17 mouse cellular contexts compared by ENCODE assay signal in the genomic region with DNA sequence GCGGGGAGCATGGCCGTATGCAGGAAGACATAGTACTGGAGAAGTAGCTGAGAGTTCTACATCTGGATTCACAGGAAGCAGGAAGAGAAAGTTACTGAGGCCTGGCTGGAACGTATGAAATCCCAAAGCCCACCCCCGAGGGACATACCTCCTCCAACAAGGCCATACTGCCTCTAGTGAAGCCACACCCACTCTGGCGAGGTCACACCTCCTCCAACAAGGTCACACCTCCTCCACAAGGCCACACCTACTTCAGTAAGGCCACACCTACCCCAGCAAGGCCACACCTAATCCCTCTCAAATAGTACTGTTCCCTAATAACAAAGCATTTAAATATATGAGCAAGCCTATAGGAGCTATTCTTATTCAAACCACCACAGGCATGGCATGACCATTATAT. TPM values are rescaled to one million over a fixed set of nuclear protein-coding genes. Genes with fewer than 3 reads are reported as not detected.
DNase-seq lines count a peak whose midpoint lies in the region; ATAC-seq and TF ChIP-seq lines count a peak whose summit lies in the region.
"Had no signal": no experiment of that assay in that cellular context is flagged by ENCODE, and none has a peak within 500 bp of the region (broad histone marks: within the 10 kb centered on the region; RNA-seq: fewer than 3 reads in every experiment).

No protein-coding gene starts in this region.

- H3K4me3 ChIP-seq in liver, embryonic 13.5 days (replicated peaks) = no peak overlapping the region
- no peak overlapping the region for H3K4me3 ChIP-seq in liver, embryonic 12.5 days
- H3K4me3 ChIP-seq in ES-E14 (ENCODE audit: insufficient read depth in 1 of 2, low read depth in 1 of 2, low read length in 2 of 2, poor library complexity in 1 of 2, severe bottlenecking in 1 of 2) = no peak overlapping the region
- H3K4me3 ChIP-seq in hindbrain, embryonic 16.5 days (ENCODE audit: low read length) = no peak overlapping the region
- H3K4me3 ChIP-seq: embryonic facial prominence, embryonic 13.5 days; forebrain, embryonic 15.5 days; kidney, embryonic 15.5 days; limb, embryonic 13.5 days; midbrain, embryonic 12.5 days; neural tube, embryonic 13.5 days had no signal

- DNase-seq in liver, embryonic 13.5 days = peak; percentile 4
- DNase-seq in CD4-positive helper T cell, adult 2 months (ENCODE audit: low read depth, low spot score) = peak; percentile 41
- DNase-seq in ES-E14 (ENCODE audit: low read depth, low spot score) = peak; percentile 41
- no peak for DNase-seq in left cerebral cortex, postnatal 25 days (ENCODE audit: low spot score in 2 of 2)
- DNase-seq: cerebellum, adult 2 months; right cerebral cortex, adult 18-20 months had no signal

- no peaks in the 10 kb centered on the region for H3K9me3 ChIP-seq in liver, embryonic 13.5 days (replicated peaks)
- no peaks in the 10 kb centered on the region for H3K9me3 ChIP-seq in liver, embryonic 12.5 days (replicated peaks)
- no peaks in the 10 kb centered on the region for H3K9me3 ChIP-seq in ES-E14 (ENCODE audit: control insufficient read depth, insufficient read depth, low read depth, low read length)
- no peaks in the 10 kb centered on the region for H3K9me3 ChIP-seq in hindbrain, embryonic 16.5 days (ENCODE audit: control insufficient read depth, low read length)
- H3K9me3 ChIP-seq: embryonic facial prominence, embryonic 13.5 days; forebrain, embryonic 15.5 days; kidney, embryonic 15.5 days; limb, embryonic 13.5 days; midbrain, embryonic 12.5 days; neural tube, embryonic 13.5 days had no signal

- H3K27ac ChIP-seq in liver, embryonic 13.5 days = no peak overlapping the region
- no peak overlapping the region for H3K27ac ChIP-seq in liver, embryonic 12.5 days
- no peak overlapping the region for H3K27ac ChIP-seq in ES-E14 (ENCODE audit: insufficient read depth, low read depth, low read length, poor library complexity, severe bottlenecking)
- no peak overlapping the region for H3K27ac ChIP-seq in hindbrain, embryonic 16.5 days (ENCODE audit: low read depth, low read length)
- H3K27ac ChIP-seq: embryonic facial prominence, embryonic 13.5 days; forebrain, embryonic 15.5 days; kidney, embryonic 15.5 days; limb, embryonic 13.5 days; midbrain, embryonic 12.5 days; neural tube, embryonic 13.5 days had no signal

- H3K36me3 ChIP-seq in liver, embryonic 13.5 days = no peaks in the 10 kb centered on the region
- H3K36me3 ChIP-seq in liver, embryonic 12.5 days = no peaks in the 10 kb centered on the region
- no peaks in the 10 kb centered on the region for H3K36me3 ChIP-seq in ES-E14 (ENCODE audit: control insufficient read depth, insufficient read depth, low read length, poor library complexity, severe bottlenecking)
- H3K36me3 ChIP-seq in hindbrain, embryonic 16.5 days (ENCODE audit: control insufficient read depth, insufficient read depth, low read length) = no peaks in the 10 kb centered on the region
- H3K36me3 ChIP-seq: embryonic facial prominence, embryonic 13.5 days; forebrain, embryonic 15.5 days; kidney, embryonic 15.5 days; limb, embryonic 13.5 days; midbrain, embryonic 12.5 days; neural tube, embryonic 13.5 days had no signal

- 0 out of 2 replicates have a peak, but pooled peaks cover 5% of the 10 kb centered on the region for H3K27me3 ChIP-seq in liver, embryonic 13.5 days
- peaks cover 9% of the 10 kb centered on the region for H3K27me3 ChIP-seq in liver, embryonic 12.5 days (replicated peaks)
- H3K27me3 ChIP-seq in hindbrain, embryonic 16.5 days (replicated peaks; ENCODE audit: control insufficient read depth, insufficient read depth, low read length) = no peaks in the 10 kb centered on the region
- H3K27me3 ChIP-seq: embryonic facial prominence, embryonic 13.5 days; forebrain, embryonic 15.5 days; neural tube, embryonic 13.5 days; Patski had no signal

- ATAC-seq in liver, embryonic 13.5 days (ENCODE audit: low read depth) = no peak
- no peak for ATAC-seq in liver, embryonic 12.5 days
- ATAC-seq in megakaryocyte-erythroid progenitor cell, adult 5-6 weeks (replicated peaks; ENCODE audit: low FRiP score, low TSS enrichment, poor library complexity, severe bottlenecking) = 0 out of 2 replicates have a peak, but pooled peaks have one; percentile 50
- no peak for ATAC-seq in hindbrain, embryonic 16.5 days
- ATAC-seq: forebrain, embryonic 15.5 days; inflammation-experienced regulatory T-cells, adult 6 months; Patski had no signal

- no peaks in the 10 kb centered on the region for H3K4me1 ChIP-seq in liver, embryonic 13.5 days (replicated peaks)
- no peaks in the 10 kb centered on the region for H3K4me1 ChIP-seq in liver, embryonic 12.5 days
- no peaks in the 10 kb centered on the region for H3K4me1 ChIP-seq in ES-E14 (ENCODE audit: control insufficient read depth in 2 of 2, insufficient read depth in 2 of 2, low read length in 2 of 2, poor library complexity in 1 of 2)
- H3K4me1 ChIP-seq in hindbrain, embryonic 16.5 days (ENCODE audit: control insufficient read depth, insufficient read depth, low read depth, low read length) = no peaks in the 10 kb centered on the region
- H3K4me1 ChIP-seq: embryonic facial prominence, embryonic 13.5 days; midbrain, embryonic 12.5 days; neural tube, embryonic 13.5 days had no signal

- WGBS in liver, embryonic 13.5 days (ENCODE audit: insufficient replicate concordance) = 51% methylated on average over 5 of the region's 5 CpGs
- WGBS in liver, embryonic 12.5 days (ENCODE audit: insufficient replicate concordance) = 64% methylated on average over 5 of the region's 5 CpGs
- WGBS in hindbrain, embryonic 16.5 days = 77% methylated on average over 5 of the region's 5 CpGs

- H3K9ac ChIP-seq in liver, embryonic 13.5 days = no peak overlapping the region
- H3K9ac ChIP-seq in liver, embryonic 12.5 days = no peak overlapping the region
- H3K9ac ChIP-seq in ES-E14 (ENCODE audit: insufficient read depth, low read depth, low read length, poor library complexity, severe bottlenecking) = no peak overlapping the region
- H3K9ac ChIP-seq in hindbrain, embryonic 16.5 days (ENCODE audit: low read depth, low read length) = no peak overlapping the region
- H3K9ac ChIP-seq: embryonic facial prominence, embryonic 13.5 days; forebrain, embryonic 15.5 days; kidney, embryonic 15.5 days; limb, embryonic 13.5 days; midbrain, embryonic 12.5 days; neural tube, embryonic 13.5 days had no signal

- H3K4me2 ChIP-seq in liver, embryonic 13.5 days = no peak overlapping the region
- no peak overlapping the region for H3K4me2 ChIP-seq in liver, embryonic 12.5 days
- H3K4me2 ChIP-seq in hindbrain, embryonic 16.5 days (ENCODE audit: low read length) = no peak overlapping the region
- H3K4me2 ChIP-seq: embryonic facial prominence, embryonic 13.5 days; forebrain, embryonic 15.5 days; kidney, embryonic 15.5 days; limb, embryonic 13.5 days; midbrain, embryonic 12.5 days; neural tube, embryonic 13.5 days had no signal

- intact Hi-C loops in left cerebral cortex, postnatal 25 days (cut with DNase I) = no loop called here

- in situ Hi-C loops in ES-E14 (cut with MboI; ENCODE audit: low sequenced_read_pairs in 2 of 2, unreplicated experiment in 2 of 2) = no loop called here

TF ChIP-seq in ES-E14, 5 proteins besides CTCF, POLR2A, EP300 and RAD21:
- TF ChIP-seq ZC3H11A (IDR thresholded peaks at IDR 0.05; ENCODE audit: borderline replicate concordance, low read depth, low read length) = no peak
- no peak for TF ChIP-seq ZNF384 (IDR thresholded peaks at IDR 0.05; ENCODE audit: low read depth, low read length)
- TF ChIP-seq MAFK (IDR thresholded peaks at IDR 0.05; ENCODE audit: insufficient read depth, low read depth, low read length) = no peak
- TF ChIP-seq HCFC1 (IDR thresholded peaks at IDR 0.05; ENCODE audit: borderline replicate concordance, insufficient read depth, low read length) = no peak
- no peak for TF ChIP-seq CHD2 (IDR thresholded peaks at IDR 0.05; ENCODE audit: low read depth, low read length)

RNA-seq across cellular contexts. Expression of gene Skap1, which starts 41.4 kb away (rescaled TPM):
- 0.22 and 0.29 TPM in 2 replicates for polyA plus RNA-seq in liver, embryonic 13.5 days (2015; fragmentation: Nextera tagmentation; extraction: Ambion mirVana)
- polyA plus RNA-seq in liver, embryonic 12.5 days (2016; fragmentation: Nextera tagmentation; extraction: Ambion mirVana) = 0.14 and 0.51 TPM in 2 replicates
- total RNA-seq in ES-E14 (2012; rRNA removed) = 0.37 and 0.40 TPM in 2 replicates
- 2.7 and 11.3 TPM in 2 replicates for total RNA-seq in megakaryocyte-erythroid progenitor cell, adult 5-6 weeks (2014; fragmentation: Nextera tagmentation)
- 3.7 TPM in 1 of 2 replicates, not detected in the other for total RNA-seq in megakaryocyte-erythroid progenitor cell, adult 5-6 weeks (2017)
- 5.9 and 7.4 TPM in 2 replicates for polyA plus RNA-seq in hindbrain, embryonic 16.5 days (2015; fragmentation: Nextera tagmentation; extraction: Ambion mirVana)
- 1 to 10 TPM; 1.3 to 1.9 TPM for total RNA-seq in left cerebral cortex, postnatal 25 days (2021)

Comparison
In these comparisons a context has a peak if more than half of its experiments do, and no peak if none do; other contexts are left out.
1. DNase-seq: peak in liver, embryonic 13.5 days (single experiment), CD4-positive helper T cell, adult 2 months (single experiment) and ES-E14 (single experiment); none in left cerebral cortex, postnatal 25 days (0 of 2).